Mouse (Mus musculus): ENCODE results near the gene Pah.

The Pah gene

DNA sequence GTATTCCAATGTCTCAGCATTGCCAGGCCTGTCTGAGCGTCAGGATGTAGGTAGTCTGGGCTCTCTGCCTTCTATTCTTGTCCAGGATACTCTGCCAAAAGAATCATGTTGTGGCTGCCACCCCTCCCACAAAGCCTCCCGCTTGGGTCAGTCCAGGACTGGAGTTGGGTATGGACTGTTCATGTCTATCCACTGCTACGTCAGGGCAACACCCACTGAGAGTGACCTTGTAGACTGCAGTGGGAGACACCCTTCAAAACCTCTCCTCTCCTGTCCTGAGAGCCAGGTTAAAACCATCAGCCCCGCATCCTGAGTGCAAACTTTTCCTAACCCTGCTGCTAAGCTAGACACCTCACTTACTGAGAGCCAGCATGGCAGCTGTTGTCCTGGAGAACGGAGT, at the start of gene Pah:
Gene Pah (plus strand): TSS at position 150 of the 400 bp plus-strand sequence.
- DNase-seq = no peak

DNA sequence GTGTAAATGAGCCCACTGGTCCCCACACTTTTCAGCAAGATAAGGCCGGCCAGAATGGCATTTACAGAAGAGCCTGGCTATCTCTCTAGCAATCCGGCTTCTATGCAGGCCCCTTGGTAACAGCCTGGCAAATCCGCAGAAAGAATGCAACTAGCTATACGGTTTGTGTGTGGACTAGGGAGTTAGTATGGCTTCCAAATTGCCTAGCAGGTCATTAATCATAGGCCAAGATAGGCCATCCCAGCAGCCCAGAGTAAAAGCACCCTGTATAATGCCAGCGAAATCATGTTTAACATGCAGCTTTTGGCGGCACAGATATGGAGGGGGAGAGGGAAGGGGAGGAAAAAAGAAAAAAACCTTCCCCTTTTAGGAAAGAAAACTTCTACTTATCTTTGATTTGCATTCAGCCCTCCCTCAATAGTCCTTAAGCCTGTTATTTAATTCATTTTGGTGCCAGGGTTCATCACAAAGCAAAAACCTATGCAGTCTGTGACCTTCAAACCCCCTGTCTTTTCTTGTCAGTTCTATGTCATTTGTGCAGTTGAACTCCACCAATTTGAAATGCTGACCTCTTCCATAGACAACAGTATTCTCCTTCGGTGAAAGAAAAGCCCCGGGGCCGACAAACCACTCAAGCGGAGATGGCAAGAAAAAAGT, 48.0 kb upstream of the Pah start:
- DNase-seq = peak; percentile 35

DNA sequence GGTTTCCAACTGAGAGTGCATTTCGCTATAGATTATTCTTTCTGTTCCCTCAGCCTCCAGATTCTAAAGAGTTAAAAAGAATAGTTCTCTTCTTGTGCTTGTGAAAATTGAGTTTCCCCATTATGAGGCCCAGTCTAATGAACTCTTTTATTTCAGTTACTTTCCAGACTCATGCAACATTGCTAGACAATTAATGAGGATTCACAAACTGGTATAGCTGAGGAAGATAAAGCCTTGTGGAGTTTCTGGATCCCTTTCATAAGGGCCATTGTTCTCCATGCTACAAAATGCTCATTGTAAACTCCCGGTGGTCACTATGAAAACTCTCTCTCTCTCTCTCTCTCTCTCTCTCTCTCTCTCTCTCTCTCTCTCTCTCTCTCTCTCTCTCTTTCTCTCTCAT, 46.6 kb upstream of the Pah start:
- DNase-seq = no peak

- no peak for DNase-seq
These were observed 43.7 kb upstream of the Pah start for GRCm38 (mm10) chr10:87477895-87478294.

DNA sequence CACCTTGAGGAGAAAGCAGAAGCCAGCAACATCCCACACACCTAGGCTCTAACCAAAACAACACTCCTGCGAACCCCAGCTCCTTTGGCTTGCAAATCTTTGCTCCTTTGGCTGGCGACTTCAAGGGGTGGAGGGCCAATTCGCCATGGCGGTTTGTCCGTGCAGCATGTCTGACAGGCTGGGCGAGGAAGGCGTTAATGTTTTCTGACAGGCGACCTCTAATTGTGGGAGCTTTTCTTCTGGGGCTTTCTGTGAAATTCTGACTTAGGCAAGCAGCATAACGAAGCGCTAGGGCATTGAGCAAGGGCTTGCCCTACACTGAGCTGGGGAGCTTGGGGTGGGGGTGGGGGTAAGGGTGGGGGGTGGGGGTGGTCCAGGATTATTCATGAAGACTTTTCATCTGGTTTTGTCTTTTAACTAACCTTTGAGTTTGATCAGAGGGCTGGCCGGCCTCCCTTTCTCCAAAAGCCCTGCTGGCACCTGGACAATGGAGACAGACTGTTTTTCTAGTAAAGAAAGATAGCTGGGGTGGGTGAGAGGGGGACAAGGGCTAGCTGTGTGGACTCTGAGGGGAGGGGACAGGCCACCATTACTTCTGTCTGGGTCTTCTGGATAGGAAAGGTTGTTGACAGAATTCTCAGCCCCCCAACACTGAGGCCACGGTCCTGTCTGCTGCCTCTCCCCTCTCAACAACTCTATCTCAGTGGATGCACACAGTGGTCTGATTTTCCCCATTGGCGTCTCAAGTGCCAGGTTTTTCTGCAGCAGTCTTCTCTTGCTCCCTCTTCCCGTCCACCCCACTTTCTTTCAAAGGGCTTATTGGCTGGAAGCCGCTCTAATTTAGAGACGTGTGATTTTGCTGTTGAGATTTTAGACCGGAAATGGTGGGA, 36.5 kb upstream of the Pah start:
- DNase-seq = peak; percentile 47

GRCm38 (mm10) chr10:87485721-87486620, 35.6 kb upstream of the Pah start:
- peak; percentile 81 for DNase-seq

- DNase-seq = peak; percentile 93
These were observed 33.0 kb upstream of the Pah start for GRCm38 (mm10) chr10:87488429-87489145.

GRCm38 (mm10) chr10:87489246-87490009, 32.2 kb upstream of the Pah start:
- DNase-seq = peak; percentile 83

DNA sequence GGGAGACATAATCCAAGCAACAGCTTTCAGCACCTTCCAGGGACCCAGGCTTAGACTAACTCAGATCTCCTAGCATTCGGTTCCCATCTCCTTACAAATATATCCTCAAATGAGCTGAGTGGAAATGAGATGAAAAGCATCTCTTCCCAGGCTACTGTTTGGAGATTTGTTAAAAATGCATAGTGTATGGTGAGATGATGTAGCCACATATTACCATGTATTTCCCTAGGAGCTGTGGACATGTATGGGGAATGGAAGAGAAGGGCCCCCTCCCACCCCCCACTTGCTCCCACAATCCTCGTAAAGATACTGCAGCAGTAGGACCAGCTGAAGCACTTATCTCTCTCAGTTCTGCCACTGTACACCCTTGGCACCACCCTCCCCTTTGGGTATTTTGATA, 31.3 kb upstream of the Pah start:
- no peak for DNase-seq

DNA sequence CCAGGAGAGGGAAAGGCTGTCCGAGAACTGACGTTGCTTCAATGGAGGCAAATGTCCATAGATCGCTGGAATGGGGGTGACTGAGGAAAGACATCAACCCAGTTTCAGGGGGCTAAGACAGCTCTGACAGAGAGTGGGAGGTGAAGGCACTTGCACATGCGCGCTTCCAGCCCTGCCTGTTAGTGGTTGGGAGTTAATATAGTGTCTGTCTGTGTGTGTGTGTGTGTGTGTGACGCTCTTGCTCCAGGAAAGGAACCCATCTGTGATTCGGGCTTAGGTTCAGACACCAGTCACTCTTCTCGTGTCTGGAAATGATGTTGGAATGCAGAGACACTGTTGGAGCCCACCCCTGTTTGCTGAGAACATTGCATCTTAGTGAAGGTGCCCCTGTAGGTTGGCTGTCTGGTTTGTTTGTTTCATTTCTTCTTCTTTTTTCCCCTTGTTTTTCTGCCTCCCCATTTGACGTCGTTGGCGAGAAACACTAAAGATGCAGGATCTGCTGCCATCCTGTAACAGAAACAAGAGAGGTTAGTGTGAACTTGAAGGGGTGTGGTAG, 30.0 kb upstream of the Pah start:
- DNase-seq = peak; percentile 49

DNA sequence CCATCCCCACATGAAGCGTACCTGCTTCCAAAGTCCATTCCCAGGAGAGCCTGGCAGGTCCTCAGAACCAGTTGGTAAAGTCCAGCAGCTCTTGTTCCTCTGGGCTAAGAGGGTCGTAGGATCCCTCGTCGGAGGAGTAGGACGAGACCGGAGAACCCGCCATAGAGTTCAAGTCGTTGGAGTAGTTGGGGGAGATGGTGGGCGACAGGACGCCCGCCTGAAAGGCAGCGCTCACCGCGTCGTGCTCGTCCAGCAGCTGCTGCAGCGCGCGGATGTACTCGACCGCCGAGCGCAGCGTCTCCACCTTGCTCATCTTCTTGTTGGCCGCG, 29.3 kb upstream of the Pah start:
- DNase-seq = no peak

DNA sequence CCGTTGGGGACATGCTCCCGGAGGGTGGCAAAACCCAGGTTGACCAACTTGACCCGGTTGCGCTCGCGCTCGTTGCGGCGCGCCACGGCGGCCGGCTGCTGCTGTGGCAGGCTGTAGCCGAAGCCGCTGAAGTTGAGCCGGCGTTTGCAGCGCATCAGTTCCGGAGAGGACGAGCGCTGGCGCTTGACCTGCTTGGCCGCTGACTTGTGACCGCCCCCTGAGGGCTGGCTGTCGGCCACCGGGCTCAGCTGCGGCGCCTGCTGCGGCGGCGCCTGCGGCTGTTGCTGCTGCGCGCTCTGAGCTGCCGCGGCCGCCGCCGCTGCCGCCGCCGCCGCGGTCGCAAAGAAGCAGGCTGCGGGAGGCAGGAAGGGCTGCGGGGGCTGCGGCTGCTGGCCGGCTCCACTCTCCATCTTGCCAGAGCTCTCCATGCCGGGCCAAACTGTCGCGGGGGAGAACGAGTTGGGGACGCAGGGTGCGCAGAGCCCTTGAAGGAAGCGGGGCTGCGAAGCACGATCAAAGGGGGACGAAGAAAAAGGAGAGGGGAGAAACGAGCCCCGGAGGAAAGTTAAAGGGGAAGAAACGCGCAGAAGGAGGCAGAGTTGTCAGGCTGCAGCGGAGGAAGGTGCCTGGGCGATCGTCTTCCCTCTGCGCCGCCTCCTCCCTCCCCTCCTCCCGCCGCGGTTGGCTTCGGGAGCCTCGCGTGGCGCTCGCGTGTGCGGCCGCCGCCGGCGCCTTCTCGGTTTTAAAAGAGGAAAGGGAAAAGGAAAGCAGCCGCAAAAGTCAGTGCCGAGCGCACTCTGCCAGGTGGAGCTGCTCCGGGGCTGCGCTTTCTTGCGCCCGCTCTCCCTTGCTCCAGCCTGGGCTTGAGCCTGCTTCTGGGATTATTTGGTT, 28.7 kb upstream of the Pah start:
- DNase-seq = peak; percentile 82

- DNase-seq = peak; percentile 76
These were observed 28.0 kb upstream of the Pah start, which contains the start of gene Ascl1 for GRCm38 (mm10) chr10:87493576-87493975. Ascl1 (minus strand) TSS chr10:87493660.

DNA sequence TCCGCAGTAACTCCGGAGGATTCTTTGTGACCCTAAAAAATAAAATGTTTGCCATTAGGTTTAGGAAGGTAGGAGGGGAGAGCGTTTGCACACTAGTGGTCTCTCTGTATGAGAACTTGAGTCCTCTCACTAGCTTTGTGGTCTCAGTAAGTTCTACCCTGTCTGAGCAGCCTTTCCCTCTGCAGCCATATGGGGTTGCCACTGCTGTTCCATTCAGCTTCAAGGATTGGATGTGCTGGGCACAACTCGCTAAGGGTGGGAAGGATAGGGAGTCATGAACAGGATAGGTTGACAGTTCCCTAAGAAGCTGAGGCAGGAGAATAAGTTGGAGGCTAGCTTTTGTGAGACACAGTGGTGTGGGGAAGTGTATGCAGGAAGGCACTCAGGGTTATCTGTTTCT, 27.4 kb upstream of the Pah start:
- DNase-seq = no peak

- peak; percentile 54 for DNase-seq
These were observed 27.0 kb upstream of the Pah start for GRCm38 (mm10) chr10:87494596-87494995.

DNA sequence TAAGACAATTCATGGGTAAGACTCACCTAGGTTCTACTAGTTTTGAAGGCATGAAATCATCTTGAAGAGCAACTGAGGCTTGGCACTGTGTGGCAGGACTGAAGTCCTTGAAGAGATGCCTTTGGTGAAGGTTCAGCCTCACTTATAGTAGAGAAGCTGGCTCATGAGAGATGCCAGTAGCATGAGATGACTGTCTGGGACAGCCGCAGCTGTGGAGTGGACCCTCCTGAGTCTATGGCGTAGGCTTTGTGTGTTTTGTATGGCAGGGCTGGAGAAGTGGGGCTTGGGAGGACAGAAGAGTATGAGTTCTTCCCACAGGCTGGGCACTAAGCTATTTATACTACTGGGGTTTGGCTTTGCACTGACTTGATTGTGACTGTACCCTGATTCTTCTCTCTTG, 24.5 kb upstream of the Pah start:
- DNase-seq = no peak

DNA sequence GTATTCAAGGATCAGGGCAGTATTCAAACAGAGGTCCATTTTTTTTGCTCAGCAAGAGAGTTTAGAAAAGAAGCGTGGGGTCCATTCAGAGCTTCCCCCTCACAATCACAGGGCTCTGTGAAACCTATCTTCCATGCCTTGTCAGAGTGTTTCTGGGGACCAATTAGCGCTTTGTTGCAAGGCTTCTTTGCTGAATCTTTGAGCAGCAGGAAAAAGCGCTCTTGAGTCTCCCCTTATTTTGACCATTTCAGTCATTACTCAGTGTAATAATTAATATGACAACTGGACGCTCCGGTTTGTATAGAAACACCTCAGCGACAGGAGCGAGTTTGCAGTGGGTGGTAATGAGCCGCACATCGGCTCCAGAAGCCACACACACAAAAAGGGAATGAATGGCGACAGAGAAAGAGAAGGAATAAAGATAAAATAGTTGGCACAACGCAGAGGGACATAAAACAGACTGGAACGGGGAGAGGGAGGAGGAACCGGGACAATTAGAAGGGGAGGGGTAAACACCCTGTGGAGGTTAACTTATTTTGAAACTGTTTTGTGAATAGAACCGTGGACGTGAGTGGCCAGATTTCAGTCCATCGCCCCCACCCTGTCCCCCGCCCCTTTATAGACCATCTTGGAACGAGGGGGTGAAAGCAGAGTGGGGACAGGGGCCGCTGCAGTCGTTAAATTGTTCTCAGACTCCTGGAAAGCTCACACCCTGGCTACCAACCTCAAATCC, 20.5 kb upstream of the Pah start:
- peak; percentile 40 for DNase-seq

DNA sequence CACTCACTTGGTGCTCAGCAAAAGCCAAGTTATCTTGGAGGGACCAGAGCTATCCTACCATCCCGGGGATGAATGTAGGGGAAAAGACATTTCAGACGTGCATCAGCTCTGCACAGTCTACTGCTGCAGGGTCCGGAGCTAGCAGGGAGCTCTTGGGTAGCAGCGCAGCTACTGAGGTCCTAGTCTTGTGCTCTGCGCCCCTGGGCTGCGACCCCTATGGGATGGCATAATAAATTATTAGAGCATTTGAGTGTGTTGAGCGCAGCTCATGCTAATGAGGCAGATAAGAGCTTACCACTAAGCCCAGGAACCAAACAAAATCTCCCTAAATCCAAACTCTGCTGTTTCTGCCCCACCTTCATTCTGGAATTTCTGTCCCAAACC, 19.9 kb upstream of the Pah start:
- peak; percentile 59 for DNase-seq

GRCm38 (mm10) chr10:87502283-87502682, 19.3 kb upstream of the Pah start:
- DNase-seq = peak; percentile 74

DNA sequence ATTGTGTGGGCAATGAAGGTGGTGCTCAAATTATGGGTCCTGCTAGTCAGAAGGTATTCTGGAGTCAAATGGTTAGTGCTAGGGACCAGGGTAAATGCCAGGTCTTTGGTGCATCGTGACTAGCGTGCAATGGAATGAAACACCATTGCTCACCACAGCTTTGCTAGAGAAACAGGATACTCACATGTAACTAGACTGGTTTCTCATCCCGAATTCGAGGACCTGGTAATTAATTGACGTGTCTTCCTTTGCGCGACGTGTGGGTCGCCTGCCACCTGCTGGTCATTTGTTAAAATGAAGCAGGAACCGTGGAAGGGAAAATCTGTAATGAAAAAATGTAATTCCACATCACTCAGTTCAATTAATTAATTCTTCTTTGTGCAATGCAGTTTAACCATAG, 17.6 kb upstream of the Pah start:
- DNase-seq = peak; percentile 72

All from embryo, embryonic 11 days (tissue).